Mouse (Mus musculus) neural tube, embryonic 13.5 days (tissue): ENCODE measurements around the gene Kpnb1. TPM values are rescaled to one million over a fixed set of nuclear protein-coding genes. Genes with fewer than 3 reads are reported as not detected.

ENCODE experiments used
- ATAC-seq: fragments of 200-750 bp; cut with Nextera tagmentation; 2 replicates; pipeline ENCODE4 v1.8.0; 2017; ENCODE audit warnings: low read depth, mild to moderate bottlenecking, moderate TSS enrichment, moderate library complexity
- H3K27ac ChIP-seq: fragments of 300-500 bp; sonication (generic); replicated peaks from 2 replicates; pipeline ENCODE4 v1.5.1; 2015; ENCODE audit warnings: moderate library complexity, mild to moderate bottlenecking, inconsistent platforms
- H3K27me3 ChIP-seq: fragments of 300-500 bp; sonication (generic); 2 replicates; pipeline ENCODE4 v1.6.1; 2015; ENCODE audit warnings: mild to moderate bottlenecking, inconsistent platforms
- H3K36me3 ChIP-seq: fragments of 300-500 bp; sonication (generic); 2 replicates; pipeline ENCODE4 v1.6.1; 2015; ENCODE audit warnings: mild to moderate bottlenecking, inconsistent platforms
- H3K4me1 ChIP-seq: fragments of 300-500 bp; sonication (generic); replicated peaks from 2 replicates; pipeline ENCODE4 v1.6.1; 2015; ENCODE audit warnings: inconsistent platforms
- H3K4me2 ChIP-seq: fragments of 300-500 bp; sonication (generic); 2 replicates; pipeline ENCODE4 v1.6.1; 2015; ENCODE audit warnings: inconsistent platforms, mild to moderate bottlenecking, moderate library complexity
- H3K4me3 ChIP-seq: fragments of 300-500 bp; sonication (generic); 2 replicates; pipeline ENCODE4 v1.5.1; 2015; ENCODE audit warnings: mild to moderate bottlenecking, inconsistent platforms
- H3K9ac ChIP-seq: fragments of 300-500 bp; sonication (generic); 2 replicates; pipeline ENCODE4 v1.6.1; 2015; ENCODE audit warnings: moderate library complexity, mild to moderate bottlenecking, inconsistent platforms
- H3K9me3 ChIP-seq: fragments of 300-500 bp; sonication (generic); 2 replicates; pipeline ENCODE4 v1.6.1; 2016; ENCODE audit warnings: inconsistent platforms
- WGBS: fragments of 180-500 bp; shearing (Covaris S2); methylation state at CpG from one replicate; pipeline ENCODE4 v1.1.7; 2015; 5-methylcytosine and 5-hydroxymethylcytosine counted together
- polyA plus RNA-seq: library from polyadenylated mRNA; unstranded; fragments of >200 nt; fragmentation: Nextera tagmentation; extraction: Ambion mirVana; gene quantifications from 2 replicates; pipeline ENCODE4 v1.2.1, GENCODE M21; 2015

The Kpnb1 gene
- polyA plus RNA-seq: 31.0 and 34.8 TPM in 2 replicates

DNA sequence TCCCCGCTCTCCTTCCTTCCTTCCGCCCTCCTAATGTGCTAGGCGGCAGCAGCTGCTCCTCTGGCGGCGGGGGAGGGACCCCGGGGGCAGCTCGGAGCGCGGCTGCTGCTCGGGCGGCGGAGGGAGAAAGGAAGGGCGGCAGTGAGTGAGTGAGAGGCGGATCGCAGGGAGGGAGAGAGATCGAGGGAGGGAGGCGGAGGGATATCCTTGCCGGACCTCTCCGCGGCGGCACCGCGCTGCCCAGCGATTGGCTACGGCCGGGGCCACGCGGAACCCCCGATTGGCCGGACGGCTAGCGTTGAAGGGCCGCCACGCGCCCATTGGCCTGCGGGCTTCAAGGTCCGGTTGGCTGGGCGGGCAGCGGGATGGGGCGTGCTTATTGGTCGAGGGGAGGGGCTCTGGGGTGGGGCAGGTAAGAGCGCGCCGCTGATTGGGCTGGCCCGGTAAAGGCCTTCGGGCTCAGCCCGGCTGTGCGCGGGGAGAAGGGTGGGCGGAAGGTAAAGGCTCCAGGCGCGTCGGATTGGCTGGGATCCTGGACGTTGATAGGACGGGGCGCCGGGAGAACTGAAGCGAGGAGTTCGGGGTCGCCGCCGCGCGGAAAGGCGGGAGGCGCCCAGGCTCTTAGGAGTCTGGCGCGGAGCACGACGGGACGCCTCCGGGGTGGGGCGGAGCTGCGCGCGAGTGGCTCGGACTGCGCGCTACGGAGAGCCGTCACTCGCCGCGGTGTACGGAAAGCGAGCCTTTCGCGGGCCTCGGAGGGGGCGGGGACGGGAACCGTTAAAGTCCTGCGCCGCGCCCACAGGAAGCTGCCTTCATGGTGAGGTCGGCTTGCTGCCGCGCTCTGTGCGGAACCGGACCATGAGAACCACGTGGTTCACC is at the start of gene Kpnb1:
Kpnb1 (minus strand) TSS at position 118 of the 879 bp plus-strand sequence.
- peak within 1 kb of the TSS; percentile 99 for H3K27ac ChIP-seq
- peaks cover 42% of the 10 kb centered on the region for H3K4me1 ChIP-seq
- ATAC-seq: peak; percentile 96
- H3K36me3 ChIP-seq: peaks cover 26% of the 10 kb centered on the region
- H3K9me3 ChIP-seq: no peaks in the 10 kb centered on the region
- H3K9ac ChIP-seq: peak within 1 kb of the TSS; percentile 95
- H3K4me2 ChIP-seq: peak within 1 kb of the TSS; percentile 78
- WGBS: 0% methylated on average over 83 of the region's 101 CpGs
- peak within 1 kb of the TSS; percentile 95 for H3K4me3 ChIP-seq
- no peaks in the 10 kb centered on the region for H3K27me3 ChIP-seq

- Histone ChIP-seq H3K4me3 (no peak overlapping the region), H3K27ac (no peak overlapping the region), H3K27me3 (no peaks in the 10 kb centered on the region), H3K36me3 (peaks cover 86% of the 10 kb centered on the region), H3K9ac (no peak overlapping the region), H3K4me1 (no peaks in the 10 kb centered on the region), H3K9me3 (no peaks in the 10 kb centered on the region), H3K4me2 (no peak overlapping the region)
- ATAC-seq: no peak
- WGBS: 92% methylated on average over 5 of the region's 5 CpGs
Measured at GRCm38 (mm10) chr11:97232436-97232835, 44.8 kb upstream of the Kpnb1 start.

DNA sequence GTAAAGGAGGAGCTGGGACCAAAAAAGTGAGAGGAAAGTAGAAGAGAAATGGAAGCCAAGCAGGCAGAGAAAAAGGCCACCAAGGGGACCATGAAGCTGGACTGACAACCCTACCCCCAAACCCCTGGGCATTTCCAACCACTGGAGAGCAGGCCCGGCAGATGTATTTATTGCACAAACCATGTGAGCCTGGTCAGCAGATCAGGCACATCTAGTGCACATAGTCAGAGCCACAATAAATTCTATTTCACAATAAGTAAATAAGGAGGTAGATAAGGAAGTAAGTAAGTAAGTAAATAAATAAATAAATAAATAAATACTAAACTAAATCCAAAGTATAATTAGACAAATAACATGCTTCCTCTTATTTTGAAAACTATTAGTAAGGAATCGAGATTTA is 41.7 kb upstream of the Kpnb1 start:
- Histone ChIP-seq H3K4me3 (no peak overlapping the region), H3K27ac (no peak overlapping the region), H3K4me2 (no peak overlapping the region), H3K9ac (no peak overlapping the region), H3K27me3 (no peaks in the 10 kb centered on the region), H3K9me3 (no peaks in the 10 kb centered on the region), H3K36me3 (peaks cover 88% of the 10 kb centered on the region), H3K4me1 (no peaks in the 10 kb centered on the region)
- ATAC-seq: no peak
- 93% methylated on average over 2 of the region's 2 CpGs for WGBS

GRCm38 (mm10) chr11:97228985-97229384 is 41.3 kb upstream of the Kpnb1 start:
- ATAC-seq: no peak
- Histone ChIP-seq H3K36me3 (peaks cover 85% of the 10 kb centered on the region), H3K9ac (no peak overlapping the region), H3K27me3 (no peaks in the 10 kb centered on the region), H3K27ac (no peak overlapping the region), H3K4me1 (no peaks in the 10 kb centered on the region), H3K4me2 (no peak overlapping the region), H3K4me3 (no peak overlapping the region), H3K9me3 (no peaks in the 10 kb centered on the region)
- WGBS: 92% methylated on average over 7 of the region's 7 CpGs

GRCm38 (mm10) chr11:97226131-97226530 is 38.5 kb upstream of the Kpnb1 start:
- Histone ChIP-seq H3K27ac (no peak overlapping the region), H3K9me3 (no peaks in the 10 kb centered on the region), H3K36me3 (peaks cover 86% of the 10 kb centered on the region), H3K9ac (no peak overlapping the region), H3K4me1 (no peaks in the 10 kb centered on the region), H3K4me2 (no peak overlapping the region), H3K27me3 (no peaks in the 10 kb centered on the region), H3K4me3 (no peak overlapping the region)
- WGBS: 97% methylated on average over 1 of the region's 1 CpGs
- ATAC-seq: no peak

DNA sequence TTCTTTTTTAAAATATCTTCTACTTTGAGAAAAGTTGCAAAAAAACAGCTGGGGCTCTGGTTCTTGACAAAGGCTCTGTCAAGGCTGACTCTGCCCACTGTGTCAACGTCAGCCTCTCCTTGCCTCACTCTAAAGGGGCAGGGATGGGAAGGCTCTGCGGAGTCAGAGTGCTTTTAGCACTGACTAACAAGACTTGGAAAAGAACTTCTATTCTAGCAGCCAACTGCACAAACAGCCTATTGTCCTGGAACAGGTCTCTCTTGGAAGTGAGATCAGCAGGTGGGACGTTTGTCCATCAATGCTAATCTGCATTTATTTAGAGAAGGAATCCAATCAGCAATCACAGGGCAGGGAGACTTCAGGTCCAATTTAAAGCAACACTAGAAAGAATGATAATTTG is 35.8 kb upstream of the Kpnb1 start:
- H3K27ac ChIP-seq: no peak overlapping the region
- H3K4me1 ChIP-seq: no peaks in the 10 kb centered on the region
- no peak overlapping the region for H3K9ac ChIP-seq
- no peaks in the 10 kb centered on the region for H3K27me3 ChIP-seq
- WGBS: 47% methylated on average over 3 of the region's 3 CpGs
- H3K9me3 ChIP-seq: no peaks in the 10 kb centered on the region
- no peak for ATAC-seq
- peaks cover 87% of the 10 kb centered on the region for H3K36me3 ChIP-seq
- H3K4me3 ChIP-seq: no peak overlapping the region
- no peak overlapping the region for H3K4me2 ChIP-seq

GRCm38 (mm10) chr11:97221611-97222010 is 33.9 kb upstream of the Kpnb1 start:
- WGBS: 98% methylated on average over 2 of the region's 2 CpGs
- H3K4me2 ChIP-seq: no peak overlapping the region
- no peaks in the 10 kb centered on the region for H3K27me3 ChIP-seq
- no peak for ATAC-seq
- H3K36me3 ChIP-seq: peaks cover 88% of the 10 kb centered on the region
- H3K4me3 ChIP-seq: no peak overlapping the region
- no peaks in the 10 kb centered on the region for H3K9me3 ChIP-seq
- H3K9ac ChIP-seq: no peak overlapping the region
- no peak overlapping the region for H3K27ac ChIP-seq
- H3K4me1 ChIP-seq: no peaks in the 10 kb centered on the region

DNA sequence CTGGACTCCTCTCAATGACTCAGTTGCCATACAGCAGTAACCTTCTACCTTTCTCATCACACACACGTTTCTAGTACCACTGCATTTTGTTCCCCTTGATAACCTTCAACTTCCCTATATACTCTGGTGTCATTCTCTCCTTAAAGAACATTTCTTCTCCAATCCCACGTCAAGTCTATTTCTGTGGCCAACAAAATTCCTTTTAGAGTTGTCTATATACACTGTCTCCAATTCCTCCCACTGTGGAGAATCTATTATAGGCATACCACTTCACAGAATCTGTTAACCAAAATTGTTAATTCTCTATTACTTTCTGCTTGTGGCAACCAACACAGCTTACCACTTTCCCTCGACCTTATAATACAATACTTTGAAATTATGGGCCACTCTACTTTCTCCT is 32.5 kb upstream of the Kpnb1 start:
- H3K9ac ChIP-seq: no peak overlapping the region
- H3K9me3 ChIP-seq: no peaks in the 10 kb centered on the region
- H3K27ac ChIP-seq: no peak overlapping the region
- H3K4me1 ChIP-seq: no peaks in the 10 kb centered on the region
- no peak overlapping the region for H3K4me3 ChIP-seq
- H3K4me2 ChIP-seq: no peak overlapping the region
- no peak for ATAC-seq
- H3K36me3 ChIP-seq: peaks cover 91% of the 10 kb centered on the region
- WGBS: 89% methylated on average over 3 of the region's 3 CpGs
- no peaks in the 10 kb centered on the region for H3K27me3 ChIP-seq

DNA sequence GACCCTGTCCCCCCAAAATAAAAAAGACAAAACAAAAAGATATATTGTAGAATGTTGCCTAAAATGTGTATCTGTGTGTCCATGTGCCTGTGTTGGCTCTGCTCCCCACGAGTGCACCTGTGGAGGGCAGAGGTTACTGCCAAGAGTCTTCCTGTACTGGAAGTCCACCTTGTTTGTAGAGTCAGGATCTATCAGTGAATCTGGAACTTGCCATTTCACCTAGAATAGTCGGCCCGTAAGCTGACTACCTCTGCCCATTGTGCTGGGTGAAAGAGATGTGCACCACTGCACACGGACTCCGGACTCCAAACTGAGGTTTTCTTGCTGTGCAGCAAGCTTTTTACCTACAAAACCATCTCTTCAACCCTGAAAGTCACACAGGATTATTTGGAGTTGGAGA is 26.7 kb upstream of the Kpnb1 start:
- Histone ChIP-seq H3K4me2 (no peak overlapping the region), H3K27ac (no peak overlapping the region), H3K27me3 (no peaks in the 10 kb centered on the region), H3K36me3 (peaks cover 97% of the 10 kb centered on the region), H3K9me3 (no peaks in the 10 kb centered on the region), H3K4me3 (no peak overlapping the region), H3K4me1 (no peaks in the 10 kb centered on the region), H3K9ac (no peak overlapping the region)
- ATAC-seq: no peak
- 96% methylated on average over 5 of the region's 5 CpGs for WGBS

DNA sequence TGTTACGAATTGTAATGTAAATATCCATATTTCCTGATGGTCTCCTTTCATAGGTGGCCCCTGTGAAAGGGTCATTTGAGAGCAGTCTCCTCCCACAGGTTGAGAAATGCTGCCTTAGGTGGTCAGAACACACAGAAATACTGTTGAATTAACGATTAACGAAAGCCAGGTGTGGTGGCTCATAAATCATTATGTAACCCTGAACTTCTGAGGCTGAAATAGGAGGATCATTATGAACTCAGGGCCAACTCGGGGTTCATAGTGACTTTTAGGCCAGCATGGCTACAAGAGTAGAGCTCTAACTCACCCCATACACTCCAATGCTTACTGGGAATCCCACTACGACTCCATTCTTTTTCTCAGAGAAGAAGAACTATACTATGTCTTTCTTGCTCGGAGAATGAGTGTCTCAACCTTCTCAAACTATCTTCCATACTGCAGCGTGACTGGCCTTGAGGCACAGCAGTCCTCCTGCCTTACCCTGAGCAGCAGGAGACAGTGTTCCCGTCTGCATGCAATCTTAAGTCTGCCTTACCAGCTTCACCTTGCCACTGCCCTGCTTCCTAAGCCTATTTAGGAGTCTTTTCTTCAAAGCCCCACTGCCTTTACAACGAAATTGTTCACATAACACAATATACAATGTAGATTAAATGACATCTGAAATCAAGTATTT is 23.2 kb upstream of the Kpnb1 start:
- Histone ChIP-seq H3K27me3 (no peaks in the 10 kb centered on the region), H3K4me1 (no peaks in the 10 kb centered on the region), H3K9ac (no peak overlapping the region), H3K9me3 (no peaks in the 10 kb centered on the region), H3K27ac (no peak overlapping the region), H3K4me2 (no peak overlapping the region), H3K4me3 (no peak overlapping the region), H3K36me3 (peaks cover 93% of the 10 kb centered on the region)
- no peak for ATAC-seq
- 90% methylated on average over 9 of the region's 9 CpGs for WGBS

DNA sequence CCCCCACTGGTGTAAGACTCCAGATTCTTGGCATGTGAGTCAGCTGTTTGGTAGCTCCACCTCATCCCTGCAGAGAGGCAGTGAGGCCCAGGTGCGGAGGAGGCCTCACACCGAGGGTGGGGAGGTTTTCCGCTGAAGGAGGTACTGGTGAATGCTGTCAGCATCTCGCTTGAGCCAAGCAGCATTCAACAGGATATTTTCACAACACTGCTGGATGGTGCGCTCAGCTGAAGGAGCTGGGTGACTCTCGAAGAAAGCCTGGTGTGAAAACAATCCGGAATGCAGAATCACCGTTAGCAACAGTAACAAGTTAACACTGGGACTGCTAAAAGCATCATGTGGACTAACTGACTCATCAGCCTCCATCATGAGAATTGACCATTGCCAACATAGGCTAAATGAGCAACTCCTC is 19.3 kb upstream of the Kpnb1 start:
- no peaks in the 10 kb centered on the region for H3K9me3 ChIP-seq
- no peaks in the 10 kb centered on the region for H3K27me3 ChIP-seq
- H3K27ac ChIP-seq: no peak overlapping the region
- no peaks in the 10 kb centered on the region for H3K4me1 ChIP-seq
- ATAC-seq: no peak
- no peak overlapping the region for H3K4me2 ChIP-seq
- H3K9ac ChIP-seq: no peak overlapping the region
- WGBS: 81% methylated on average over 8 of the region's 8 CpGs
- peaks cover 62% of the 10 kb centered on the region for H3K36me3 ChIP-seq
- H3K4me3 ChIP-seq: no peak overlapping the region

DNA sequence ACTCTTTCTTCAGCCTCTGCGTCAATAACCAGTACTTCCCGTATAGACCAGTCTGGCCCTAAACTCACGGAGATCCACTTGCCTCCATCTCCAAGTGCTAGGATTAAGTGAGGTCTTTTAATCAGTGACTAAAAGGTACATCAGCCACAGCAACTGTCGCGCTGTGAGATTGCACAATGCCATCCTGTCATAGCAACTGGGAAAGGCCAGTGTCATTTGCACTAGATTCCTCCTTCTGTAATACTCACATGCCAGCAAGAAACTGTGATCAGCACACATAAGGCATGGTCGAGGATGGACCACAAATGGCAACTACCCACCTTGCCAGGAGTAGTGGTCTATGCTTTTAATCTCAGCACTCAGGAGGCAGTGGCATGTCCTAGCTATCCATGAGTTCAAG is 11.8 kb upstream of the Kpnb1 start:
- Histone ChIP-seq H3K27ac (no peak overlapping the region), H3K9me3 (0 out of 2 replicates have a peak, but pooled peaks cover 3% of the 10 kb centered on the region), H3K4me1 (no peaks in the 10 kb centered on the region), H3K36me3 (no peaks in the 10 kb centered on the region), H3K9ac (no peak overlapping the region), H3K4me3 (no peak overlapping the region), H3K4me2 (no peak overlapping the region), H3K27me3 (no peaks in the 10 kb centered on the region)
- no peak for ATAC-seq
- WGBS: 84% methylated on average over 6 of the region's 6 CpGs
